In the genomic region with DNA sequence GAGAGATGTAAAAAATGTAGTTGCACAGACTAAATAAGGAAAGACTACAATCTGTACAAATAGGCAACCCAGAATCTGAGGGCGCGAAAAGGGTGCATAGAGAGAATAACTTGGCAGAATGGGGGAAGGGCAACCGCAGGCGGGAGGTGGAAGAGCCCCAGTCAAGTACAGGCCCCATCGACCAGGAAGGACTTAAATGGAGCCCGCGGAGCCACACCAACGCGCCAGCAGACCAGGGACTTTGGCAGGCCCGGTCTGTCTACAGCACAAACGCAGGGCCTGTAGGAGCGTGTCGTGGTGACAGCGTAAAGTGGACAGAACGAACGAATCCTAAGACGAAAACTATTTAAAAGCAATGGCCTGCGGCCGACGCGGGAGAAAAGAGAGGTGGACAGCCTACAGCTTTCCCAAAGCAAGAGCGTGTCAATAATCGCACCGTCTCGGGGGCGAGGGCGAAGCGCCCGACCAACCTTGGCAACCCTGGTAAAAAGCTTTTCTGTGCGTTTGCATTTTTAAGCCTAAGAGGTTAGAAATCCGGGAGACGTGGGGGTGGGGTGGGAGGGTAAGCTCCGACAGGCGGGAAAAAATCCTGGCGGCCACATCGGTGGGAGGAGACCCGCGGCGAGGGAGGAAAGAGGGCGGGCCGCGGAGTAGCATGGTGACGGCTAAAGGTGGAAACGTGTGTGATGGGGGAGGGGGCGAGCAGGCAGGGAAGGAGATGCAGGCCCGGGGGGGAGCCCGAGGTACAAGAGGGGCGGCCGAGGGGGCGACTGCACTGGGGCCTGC, we compare ENCODE assay signal across 8 mouse cellular contexts. TPM values are rescaled to one million over a fixed set of nuclear protein-coding genes. Genes with fewer than 3 reads are reported as not detected.
DNase-seq lines count a peak whose midpoint lies in the region; ATAC-seq lines count a peak whose summit lies in the region.

No protein-coding gene starts in this region.

- H3K4me1 ChIP-seq in embryonic facial prominence, embryonic 11.5 days (ENCODE audit: control insufficient read depth, insufficient read depth, low read length) = no peaks in the 10 kb centered on the region
- H3K4me1 ChIP-seq in limb, embryonic 13.5 days = peaks cover 32% of the 10 kb centered on the region
- peaks cover 45% of the 10 kb centered on the region for H3K4me1 ChIP-seq in midbrain, embryonic 15.5 days

- WGBS in embryonic facial prominence, embryonic 11.5 days = under 1% methylated on average over 45 of the region's 50 CpGs
- WGBS in limb, embryonic 13.5 days = under 1% methylated on average over 48 of the region's 50 CpGs
- WGBS in midbrain, embryonic 15.5 days = under 1% methylated on average over 48 of the region's 50 CpGs

- H3K4me2 ChIP-seq in embryonic facial prominence, embryonic 11.5 days (ENCODE audit: low read depth, low read length) = peak overlapping the region; percentile 69
- H3K4me2 ChIP-seq in limb, embryonic 13.5 days (replicated peaks) = peak overlapping the region; percentile 85
- H3K4me2 ChIP-seq in midbrain, embryonic 15.5 days = peak overlapping the region; percentile 86

- peak; percentile 54 for ATAC-seq in embryonic facial prominence, embryonic 11.5 days (replicated peaks; ENCODE audit: insufficient number of reproducible peaks, low FRiP score, low TSS enrichment, low read depth)
- ATAC-seq in limb, embryonic 13.5 days (ENCODE audit: low FRiP score, low read depth) = peak; percentile 57
- peak; percentile 43 for ATAC-seq in midbrain, embryonic 15.5 days (replicated peaks)

- DNase-seq in layer of hippocampus, adult 11-12 months (ENCODE audit: low spot score) = peak; percentile 73
- no peak for DNase-seq in layer of hippocampus, adult 9-10 months (ENCODE audit: low spot score)
- peak; percentile 86 for DNase-seq in embryonic facial prominence, embryonic 11.5 days (ENCODE audit: low spot score)
- DNase-seq in heart, adult 11 months = peak; percentile 98
- peak; percentile 87 for DNase-seq in kidney, adult 18-20 months
- peak; percentile 36 to 53 for DNase-seq in spleen, postnatal 14 days (ENCODE audit: low spot score in 2 of 2)

- H3K27me3 ChIP-seq in embryonic facial prominence, embryonic 11.5 days (ENCODE audit: control insufficient read depth, insufficient read depth, low read length) = no peaks in the 10 kb centered on the region
- H3K27me3 ChIP-seq in limb, embryonic 13.5 days = no peaks in the 10 kb centered on the region
- no peaks in the 10 kb centered on the region for H3K27me3 ChIP-seq in midbrain, embryonic 15.5 days (replicated peaks)

- peak overlapping the region; percentile 84 for H3K4me3 ChIP-seq in embryonic facial prominence, embryonic 11.5 days (ENCODE audit: low read depth, low read length)
- H3K4me3 ChIP-seq in limb, embryonic 13.5 days = peak overlapping the region; percentile 88
- H3K4me3 ChIP-seq in midbrain, embryonic 15.5 days = peak overlapping the region; percentile 94

- peak overlapping the region; percentile 99 for H3K9ac ChIP-seq in embryonic facial prominence, embryonic 11.5 days (replicated peaks; ENCODE audit: low read length)
- H3K9ac ChIP-seq in limb, embryonic 13.5 days = peak overlapping the region; percentile 99
- H3K9ac ChIP-seq in midbrain, embryonic 15.5 days = peak overlapping the region; percentile 98

- H3K36me3 ChIP-seq in embryonic facial prominence, embryonic 11.5 days (replicated peaks; ENCODE audit: control insufficient read depth, insufficient read depth, low read depth, low read length) = no peaks in the 10 kb centered on the region
- peaks cover 12% of the 10 kb centered on the region for H3K36me3 ChIP-seq in limb, embryonic 13.5 days
- no peaks in the 10 kb centered on the region for H3K36me3 ChIP-seq in midbrain, embryonic 15.5 days (replicated peaks)

- no peaks in the 10 kb centered on the region for H3K9me3 ChIP-seq in embryonic facial prominence, embryonic 11.5 days (replicated peaks; ENCODE audit: control insufficient read depth, low read length)
- 0 out of 2 replicates have a peak, but pooled peaks cover 4% of the 10 kb centered on the region for H3K9me3 ChIP-seq in limb, embryonic 13.5 days
- no peaks in the 10 kb centered on the region for H3K9me3 ChIP-seq in midbrain, embryonic 15.5 days

- H3K27ac ChIP-seq in embryonic facial prominence, embryonic 11.5 days (replicated peaks; ENCODE audit: low read depth, low read length) = peak overlapping the region; percentile 99
- H3K27ac ChIP-seq in limb, embryonic 13.5 days = peak overlapping the region; percentile 99
- peak overlapping the region; percentile 99 for H3K27ac ChIP-seq in midbrain, embryonic 15.5 days

RNA-seq across cellular contexts. Expression of gene Hnrnpd, which starts 1.0 kb away (rescaled TPM):
- 293 and 315 TPM in 2 replicates for polyA plus RNA-seq in embryonic facial prominence, embryonic 11.5 days (2014; fragmentation: Nextera tagmentation; extraction: Ambion mirVana)
- polyA plus RNA-seq in limb, embryonic 13.5 days (2015; fragmentation: Nextera tagmentation; extraction: Ambion mirVana) = 213 and 222 TPM in 2 replicates
- polyA plus RNA-seq in midbrain, embryonic 15.5 days (2015; fragmentation: Nextera tagmentation; extraction: Ambion mirVana) = 156 and 180 TPM in 2 replicates

RNA-seq across cellular contexts. Expression of gene 4930524J08Rik, which starts 1.2 kb away (rescaled TPM):
- polyA plus RNA-seq in embryonic facial prominence, embryonic 11.5 days (2014; fragmentation: Nextera tagmentation; extraction: Ambion mirVana) = 2.6 and 3.3 TPM in 2 replicates
- 1.8 and 3.3 TPM in 2 replicates for polyA plus RNA-seq in limb, embryonic 13.5 days (2015; fragmentation: Nextera tagmentation; extraction: Ambion mirVana)
- 2.8 and 3.8 TPM in 2 replicates for polyA plus RNA-seq in midbrain, embryonic 15.5 days (2015; fragmentation: Nextera tagmentation; extraction: Ambion mirVana)
